Mouse (Mus musculus): ENCODE measurements around the gene Pigm.

Pigm gene

DNA sequence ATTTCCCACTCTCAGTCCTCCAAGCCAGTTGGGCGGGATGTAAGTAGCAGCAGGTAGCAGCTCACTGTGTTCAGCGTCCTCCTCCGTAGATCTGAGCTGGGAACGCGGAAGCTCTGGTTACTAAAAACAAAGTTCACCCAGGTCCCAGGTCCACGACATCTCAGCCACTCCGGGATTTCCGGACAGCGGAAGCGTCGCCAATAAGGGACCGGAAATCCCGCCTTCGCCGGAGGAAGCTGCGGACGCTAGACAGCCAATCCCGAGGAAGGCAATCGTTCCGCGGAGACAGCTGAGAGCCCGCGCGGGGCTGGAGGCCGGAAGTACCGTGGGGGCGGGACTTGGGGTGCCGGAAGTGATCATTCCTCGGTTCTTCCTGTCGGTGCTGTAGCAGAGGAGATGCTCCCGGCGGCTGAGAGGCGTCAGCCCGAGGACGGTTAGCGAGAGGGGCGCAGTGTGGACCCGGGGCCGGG, at the start of gene Pigm:
Pigm (plus strand) TSS at position 349 of the 470 bp plus-strand sequence.
- peak; percentile 97 to 98 for DNase-seq (ENCODE audit: low spot score in 2 of 2)

DNA sequence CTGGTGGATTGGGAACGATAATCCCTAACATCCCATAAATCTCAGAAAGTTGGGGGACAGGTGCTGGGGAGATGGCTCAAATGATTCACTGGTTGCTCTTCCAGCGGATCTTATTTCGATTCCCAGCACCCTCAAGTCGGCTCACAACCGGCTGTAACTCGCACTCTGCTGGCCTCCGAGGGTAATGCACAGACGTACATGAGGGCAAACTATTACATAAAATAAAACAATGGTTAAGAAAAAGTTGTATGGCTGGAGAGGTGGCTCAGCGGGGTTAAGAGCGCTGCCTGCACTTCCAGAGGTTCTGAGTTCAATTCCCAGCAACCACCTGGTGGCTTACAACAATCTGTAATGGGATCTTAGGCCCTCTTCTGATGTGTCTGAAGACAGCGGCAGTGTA, 49.7 kb upstream of the Pigm start:
- no peak for DNase-seq (ENCODE audit: low spot score in 2 of 2)

DNA sequence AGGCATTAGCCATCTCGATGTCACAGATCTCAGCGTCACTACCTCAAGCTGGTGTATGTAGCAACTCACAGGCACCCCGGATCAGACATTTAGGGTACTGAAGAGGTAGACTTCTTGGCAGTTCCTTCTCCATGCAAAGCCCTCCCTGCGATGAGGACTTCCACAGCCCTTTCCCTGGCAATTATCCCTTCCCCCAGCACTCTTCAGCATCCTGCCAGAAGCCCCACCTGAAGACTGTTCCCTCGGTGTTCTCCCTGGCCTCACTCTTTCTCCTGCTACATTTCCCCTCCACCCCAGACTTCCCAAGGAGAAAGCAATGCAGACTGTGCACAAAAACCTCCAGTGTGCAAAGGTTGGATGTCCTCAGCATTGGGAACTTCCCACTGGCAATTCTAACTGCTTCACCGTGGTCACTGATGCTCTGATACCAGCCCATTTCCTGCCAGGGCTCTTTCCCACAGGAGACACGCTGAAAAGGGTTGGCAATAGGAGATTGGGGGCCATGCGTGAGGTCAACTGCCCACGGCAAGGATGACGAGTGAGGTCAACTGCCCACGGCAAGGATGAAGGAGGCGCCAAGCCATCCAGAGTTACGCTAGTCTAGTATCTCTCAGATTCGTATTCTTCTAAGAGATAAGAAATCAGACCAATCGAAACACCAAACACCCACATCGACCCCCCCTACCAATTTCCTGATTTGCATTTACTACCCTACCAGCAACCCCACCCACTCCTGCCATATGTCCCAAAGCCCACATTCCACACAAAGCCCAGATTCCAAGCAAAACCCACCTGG, 48.9 kb upstream of the Pigm start:
- no peak for DNase-seq (ENCODE audit: low spot score in 2 of 2)

- no peak for DNase-seq (ENCODE audit: low spot score in 2 of 2)
These were observed 48.3 kb upstream of the Pigm start for GRCm38 (mm10) chr1:172328041-172328440.

DNA sequence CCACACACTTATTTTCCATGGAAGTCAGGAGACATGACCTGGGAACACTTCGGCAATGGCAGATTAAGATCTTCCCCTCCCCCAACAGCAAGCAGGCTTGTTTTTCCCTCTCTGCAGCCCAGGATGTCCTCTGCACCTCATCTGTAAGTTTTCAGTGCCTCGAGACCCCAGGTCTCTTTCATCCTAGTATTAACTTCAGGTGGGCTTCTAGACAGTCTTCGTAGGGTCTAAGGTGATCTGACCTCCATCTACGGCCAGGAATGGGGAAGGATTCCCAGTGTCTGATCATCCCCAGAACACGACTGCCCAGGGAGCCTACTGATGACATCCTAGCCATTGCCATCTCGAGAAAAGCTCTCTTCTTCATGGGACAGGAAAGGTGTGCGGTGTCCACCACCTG, 47.9 kb upstream of the Pigm start:
- DNase-seq (ENCODE audit: low spot score in 2 of 2): no peak

DNA sequence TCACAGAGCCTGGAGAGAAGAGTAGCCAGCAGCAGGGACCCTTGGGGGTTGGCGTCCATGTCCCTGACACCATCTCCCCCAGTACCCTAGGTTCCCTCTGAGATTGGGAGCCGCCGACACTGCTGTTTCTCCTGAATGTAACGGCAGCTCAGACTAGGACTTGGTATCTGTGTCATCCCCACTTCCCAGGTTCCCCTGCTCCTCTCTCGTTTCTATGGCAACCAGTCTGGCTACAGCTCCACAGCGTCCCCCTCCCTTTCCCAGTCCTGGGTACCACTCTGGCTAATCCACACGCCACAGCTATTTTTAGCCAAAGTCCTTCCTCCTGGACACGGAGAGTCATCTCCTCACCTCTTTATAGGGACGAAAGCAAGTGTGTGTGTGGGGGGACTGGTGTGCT, 47.2 kb upstream of the Pigm start, which contains the start of gene Kcnj9:
Kcnj9 (minus strand) TSS at position 188 of the 400 bp plus-strand sequence.
- DNase-seq (ENCODE audit: low spot score in 2 of 2): no peak

- no peak for DNase-seq (ENCODE audit: low spot score in 2 of 2)
These were observed 46.7 kb upstream of the Pigm start for GRCm38 (mm10) chr1:172329616-172330015.

GRCm38 (mm10) chr1:172331422-172331947, 44.9 kb upstream of the Pigm start:
- DNase-seq (ENCODE audit: low spot score in 2 of 2): no peak

DNA sequence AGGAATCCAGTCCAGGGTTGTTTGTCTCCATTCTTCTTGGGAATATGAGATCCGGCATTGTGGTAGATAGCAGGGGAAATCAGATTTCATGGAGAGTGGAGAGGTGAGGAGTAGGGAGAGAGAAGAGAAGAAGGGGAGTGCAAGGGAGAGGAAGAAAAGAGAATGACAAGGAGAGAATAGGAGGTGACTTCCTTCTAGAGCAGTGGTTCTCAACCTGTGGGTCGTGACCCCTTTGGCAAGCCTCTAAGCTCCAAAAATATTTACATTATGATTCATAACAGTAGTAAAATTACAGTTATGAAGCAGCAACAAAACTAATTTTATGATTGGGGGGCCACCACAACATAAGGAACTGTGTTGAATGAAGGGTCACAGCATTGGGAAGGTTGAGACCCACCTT, 43.4 kb upstream of the Pigm start:
- no peak for DNase-seq (ENCODE audit: low spot score in 2 of 2)

DNA sequence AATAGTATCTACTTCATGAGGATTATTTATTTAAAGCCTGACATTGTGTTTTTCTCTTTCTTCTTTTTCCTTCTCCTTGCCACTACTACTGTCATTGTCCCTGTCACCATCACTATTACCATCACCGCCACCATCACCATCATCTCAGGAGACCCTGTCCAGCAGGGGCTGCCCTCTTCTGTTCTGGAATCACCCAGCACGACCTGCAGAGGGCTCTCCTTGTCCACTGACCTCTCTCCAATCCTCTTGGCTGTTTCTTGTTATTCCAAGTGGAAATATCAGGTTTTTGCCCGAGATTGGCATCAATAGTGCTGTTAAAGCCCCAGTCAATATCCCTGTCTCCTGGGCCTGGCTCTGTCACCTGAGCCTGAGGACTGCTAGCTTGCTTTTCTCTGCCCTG, 42.8 kb upstream of the Pigm start:
- DNase-seq (ENCODE audit: low spot score in 2 of 2): no peak

DNA sequence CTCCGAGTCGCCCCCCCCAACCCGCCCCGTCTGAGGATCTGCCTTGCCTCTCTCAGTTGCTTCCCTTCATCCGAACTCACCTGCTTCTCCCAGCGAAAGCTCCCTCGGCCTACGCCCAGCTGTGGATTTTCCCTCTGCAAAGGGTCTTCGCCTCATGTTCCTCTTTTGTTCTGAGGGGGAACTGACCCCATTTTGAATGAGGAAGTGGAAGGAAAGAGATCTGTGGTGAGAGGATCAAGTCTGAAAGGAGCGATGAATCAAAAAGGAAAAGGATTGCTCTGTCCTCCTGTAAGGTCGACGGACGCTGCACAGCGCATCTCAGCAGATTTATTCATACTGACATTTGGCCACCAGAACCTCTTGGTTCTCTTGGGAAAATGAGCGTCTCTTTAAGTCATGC, 40.5 kb upstream of the Pigm start:
- no peak for DNase-seq (ENCODE audit: low spot score in 2 of 2)

DNA sequence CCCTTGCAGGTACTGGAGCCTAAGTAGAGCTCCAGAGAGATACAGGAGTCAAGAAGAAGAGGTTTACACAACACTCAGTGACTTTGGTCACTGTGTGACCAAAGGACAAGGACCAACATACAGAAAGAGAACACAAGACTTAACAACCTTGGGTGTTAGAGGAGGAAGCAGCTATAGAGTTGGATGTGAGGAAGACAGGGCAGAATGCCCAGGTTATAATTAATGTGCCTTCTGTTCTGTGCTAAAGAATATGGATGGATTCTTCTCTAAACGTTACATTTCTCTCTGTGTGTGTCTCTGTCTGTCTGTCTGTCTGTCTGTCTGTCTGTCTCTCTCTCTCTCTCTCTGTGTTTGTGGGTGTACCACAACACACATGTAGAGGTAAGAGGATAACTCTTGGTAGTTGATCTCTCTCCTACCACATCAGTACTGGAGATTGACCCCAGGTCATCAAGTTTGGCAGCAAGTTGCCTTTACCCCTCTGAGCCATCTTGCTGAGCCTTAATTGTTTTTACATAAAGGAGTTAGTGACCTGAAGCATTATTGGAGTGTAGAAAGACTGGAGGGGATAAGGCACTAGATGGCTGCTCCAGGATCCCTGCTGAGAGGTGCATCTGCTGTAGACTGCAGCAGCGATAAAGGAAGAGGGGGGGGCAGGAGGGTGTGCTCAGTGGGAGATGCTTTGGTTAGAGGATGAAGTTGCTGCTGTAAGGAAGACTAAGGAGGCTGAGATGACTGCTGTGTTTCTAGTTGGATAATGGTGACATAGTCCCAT, 38.7 kb upstream of the Pigm start:
- no peak for DNase-seq (ENCODE audit: low spot score in 2 of 2)

GRCm38 (mm10) chr1:172340729-172341321, 35.5 kb upstream of the Pigm start, which contains the start of gene Kcnj10:
Gene Kcnj10, plus strand, starts transcription at chr1:172341210.
- DNase-seq (ENCODE audit: low spot score in 2 of 2): peak; percentile 63 to 78

DNA sequence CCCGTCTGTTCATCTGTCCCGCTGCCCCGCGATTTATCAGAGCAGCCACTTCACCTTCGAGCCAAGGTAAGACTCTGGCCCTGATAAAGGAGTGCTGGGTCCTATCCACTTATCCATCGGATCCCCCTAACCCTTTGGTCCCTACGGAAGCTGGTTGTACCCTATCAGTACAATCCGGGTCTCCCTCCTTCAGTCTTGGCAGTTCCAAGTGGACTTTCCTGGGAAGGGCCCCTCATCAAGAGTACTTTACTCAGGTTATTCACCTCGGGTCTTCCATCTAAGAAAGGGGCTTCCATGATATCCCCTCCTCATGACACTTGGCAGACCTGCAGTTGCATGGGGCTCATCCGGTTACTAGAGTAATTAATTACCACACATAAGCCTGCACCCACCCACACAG, 35.0 kb upstream of the Pigm start:
- no peak for DNase-seq (ENCODE audit: low spot score in 2 of 2)

- no peak for DNase-seq (ENCODE audit: low spot score in 2 of 2)
These were observed 33.6 kb upstream of the Pigm start for GRCm38 (mm10) chr1:172342729-172343128.

GRCm38 (mm10) chr1:172343914-172344313, 32.4 kb upstream of the Pigm start:
- no peak for DNase-seq (ENCODE audit: low spot score in 2 of 2)

DNA sequence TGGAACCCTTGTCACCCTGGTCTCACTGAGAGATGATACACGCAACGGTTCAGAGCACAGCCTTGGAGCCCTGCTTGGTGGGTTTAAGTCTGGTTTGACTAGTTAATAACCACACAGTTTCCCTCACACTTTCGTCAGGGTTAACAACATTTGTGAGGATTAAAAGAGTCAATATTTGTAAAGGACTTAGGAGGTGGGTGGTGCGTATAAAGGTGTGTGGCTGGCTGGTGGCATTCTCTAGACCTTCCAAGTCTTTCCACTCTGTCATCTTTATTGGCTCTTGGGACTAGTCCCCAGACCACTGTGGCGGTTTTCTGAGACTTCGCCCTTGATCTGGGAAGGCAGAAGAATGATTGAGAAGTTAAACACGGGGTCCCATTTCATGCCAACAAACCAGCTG, 31.5 kb upstream of the Pigm start:
- no peak for DNase-seq (ENCODE audit: low spot score in 2 of 2)

DNA sequence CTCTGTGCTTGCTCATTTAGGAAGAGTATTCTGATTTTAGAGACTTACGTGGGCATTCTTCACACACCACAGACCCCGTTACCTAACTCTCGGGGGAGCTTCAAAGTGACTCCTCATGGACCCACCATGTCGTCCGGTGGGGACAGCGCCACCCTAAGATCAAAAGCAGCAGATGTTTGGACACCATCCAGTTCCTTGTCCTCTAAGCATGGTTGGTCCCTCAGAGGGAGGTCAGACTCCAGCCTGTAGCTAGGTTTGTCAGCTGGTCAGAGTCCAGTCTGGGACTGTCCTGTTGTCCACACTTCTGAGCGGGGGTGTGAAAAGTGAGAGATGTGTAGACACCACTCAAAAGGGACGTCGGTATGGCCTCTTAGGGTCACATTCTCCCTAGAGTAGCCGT, 29.6 kb upstream of the Pigm start:
- no peak for DNase-seq (ENCODE audit: low spot score in 2 of 2)

GRCm38 (mm10) chr1:172347382-172347781, 29.0 kb upstream of the Pigm start:
- no peak for DNase-seq (ENCODE audit: low spot score in 2 of 2)

DNA sequence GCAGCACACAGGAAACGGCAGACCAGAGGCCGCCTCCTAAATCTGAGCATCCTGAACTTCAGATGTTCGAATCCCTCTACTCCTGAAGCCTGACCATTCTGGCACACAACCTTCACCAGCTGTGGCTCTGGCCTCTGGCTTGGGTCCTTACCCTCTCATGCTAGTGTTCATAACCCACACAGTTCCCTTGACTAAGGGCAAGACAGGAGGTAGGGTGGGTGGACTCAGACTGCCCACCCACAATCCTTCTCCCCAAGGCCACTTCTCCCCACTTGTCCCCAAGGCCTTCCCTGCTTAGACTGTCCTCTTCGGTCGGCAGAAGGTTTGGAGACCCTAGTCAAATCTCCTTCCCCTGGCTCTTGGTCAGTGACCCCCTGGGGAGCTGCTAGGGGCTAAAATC, 26.8 kb upstream of the Pigm start:
- DNase-seq (ENCODE audit: low spot score in 2 of 2): no peak

DNA sequence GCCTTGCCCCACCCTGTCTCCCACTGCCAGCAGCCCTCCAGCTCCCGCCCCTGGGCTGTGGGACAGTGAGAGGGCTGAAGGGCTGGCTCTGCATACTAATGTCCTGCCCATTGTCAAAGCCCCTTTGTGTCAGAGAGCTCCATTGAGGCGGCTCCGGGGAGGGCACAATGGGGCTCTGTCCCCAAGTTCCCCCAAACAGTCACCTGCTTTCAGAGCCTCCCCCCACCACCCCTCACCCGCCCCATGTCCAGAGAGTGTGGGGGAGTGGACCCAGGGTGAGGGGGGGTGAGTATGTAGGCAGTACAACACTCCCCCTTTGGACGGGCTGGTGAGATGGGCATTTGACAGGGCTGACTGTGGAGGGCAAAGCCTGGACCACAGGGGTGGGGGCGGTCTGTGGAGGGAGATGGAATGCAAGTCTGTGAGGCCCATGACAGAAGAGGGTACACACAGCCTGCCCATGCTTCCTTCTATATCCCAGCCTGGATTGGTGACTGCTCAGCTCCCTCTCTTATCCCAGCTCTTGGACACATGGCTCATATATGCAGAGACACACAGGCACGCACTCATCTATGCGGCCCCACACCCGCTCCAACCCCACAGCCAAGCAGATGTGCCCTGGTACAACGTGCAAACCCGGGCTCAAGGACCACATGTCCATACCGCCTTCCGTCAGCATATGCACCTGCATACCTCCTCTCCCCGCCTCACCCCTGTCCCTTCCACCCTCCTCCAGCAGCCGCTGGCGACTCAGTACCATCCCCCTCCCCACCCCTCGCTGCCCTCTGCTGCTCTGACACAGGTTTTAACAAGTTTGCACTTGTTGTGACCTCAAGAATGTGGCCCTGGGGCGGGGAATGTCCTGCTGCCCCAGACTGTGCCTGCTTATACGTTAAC, 26.2 kb upstream of the Pigm start:
- DNase-seq (ENCODE audit: low spot score in 2 of 2): no peak

Data from spleen, postnatal 4 days (tissue).